Mouse (Mus musculus) central nervous system, embryonic 14 days (tissue): ENCODE results near the gene Dusp9. TPM values are rescaled to one million over a fixed set of nuclear protein-coding genes. Genes with fewer than 3 reads are reported as not detected.

ENCODE experiments used
- polyA plus RNA-seq: library from polyadenylated mRNA; depleted of rRNA; stranded (reverse); fragments of >200 nt; gene quantifications from 2 replicates; pipeline ENCODE4 v1.2.3, GENCODE M21; 2012; rRNA removed

The Dusp9 gene
- polyA plus RNA-seq = 0.79 and 2.1 TPM in 2 replicates

DNA sequence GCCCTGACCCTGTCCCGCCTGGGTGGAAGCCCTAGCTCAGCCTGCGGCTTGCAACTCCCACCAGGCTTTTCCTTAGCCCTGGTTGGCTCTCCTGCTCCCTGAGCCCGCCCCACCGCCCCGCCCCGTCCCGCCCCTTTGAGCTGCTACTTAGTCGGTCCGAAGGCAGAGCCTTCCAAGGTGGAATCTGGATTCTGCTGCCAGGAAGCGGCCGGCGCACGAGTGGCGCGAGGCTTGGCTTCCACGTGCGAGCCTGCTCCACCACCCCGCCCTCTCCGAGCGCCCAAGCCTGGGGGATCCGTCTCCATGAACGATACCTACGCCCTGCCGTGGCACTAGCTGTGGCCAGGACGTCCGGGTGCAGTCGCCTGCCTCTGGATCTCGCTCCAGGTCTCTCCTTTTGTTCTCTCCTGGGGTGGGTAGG, at the start of gene Dusp9:
Dusp9 (plus strand) TSS at position 165 of the 421 bp plus-strand sequence.

DNA sequence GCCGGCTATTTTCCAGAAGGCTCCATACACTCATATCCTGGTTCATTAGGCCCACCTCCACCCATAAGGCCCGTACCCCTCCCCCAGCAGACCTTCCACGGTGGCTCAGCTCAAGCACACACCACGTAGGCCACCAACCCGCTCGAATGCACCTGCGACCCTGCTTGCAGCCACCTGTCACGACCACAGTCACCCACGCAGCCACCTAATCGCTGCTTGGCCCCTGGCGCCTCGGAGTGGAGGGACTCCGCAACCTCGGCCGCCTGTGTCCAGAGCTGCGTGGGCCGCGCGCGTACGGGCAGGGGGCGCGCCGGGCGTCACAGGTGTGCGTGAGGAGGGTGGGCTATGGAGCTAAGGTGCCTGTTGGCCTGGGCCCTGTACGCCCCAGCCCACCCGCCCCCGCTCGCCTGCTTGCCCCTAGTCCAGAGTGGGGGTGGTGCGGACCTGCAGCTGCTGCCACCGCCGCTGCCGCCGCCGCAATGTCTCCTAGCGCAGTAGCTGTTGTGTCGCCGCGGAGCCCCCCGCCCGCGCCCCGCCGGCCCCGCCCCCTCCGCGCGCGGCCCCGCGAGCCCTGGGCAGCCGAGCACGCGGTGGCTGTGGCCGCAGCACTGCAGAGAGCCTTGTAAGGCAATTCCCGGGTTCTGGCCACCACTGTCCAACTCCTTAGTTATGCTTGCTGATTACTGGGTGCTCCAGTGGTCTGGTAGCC, 20.5 kb downstream of the Dusp9 start, which contains the start of gene Pnck:
Pnck (minus strand) TSS at position 543 of the 709 bp plus-strand sequence.

DNA sequence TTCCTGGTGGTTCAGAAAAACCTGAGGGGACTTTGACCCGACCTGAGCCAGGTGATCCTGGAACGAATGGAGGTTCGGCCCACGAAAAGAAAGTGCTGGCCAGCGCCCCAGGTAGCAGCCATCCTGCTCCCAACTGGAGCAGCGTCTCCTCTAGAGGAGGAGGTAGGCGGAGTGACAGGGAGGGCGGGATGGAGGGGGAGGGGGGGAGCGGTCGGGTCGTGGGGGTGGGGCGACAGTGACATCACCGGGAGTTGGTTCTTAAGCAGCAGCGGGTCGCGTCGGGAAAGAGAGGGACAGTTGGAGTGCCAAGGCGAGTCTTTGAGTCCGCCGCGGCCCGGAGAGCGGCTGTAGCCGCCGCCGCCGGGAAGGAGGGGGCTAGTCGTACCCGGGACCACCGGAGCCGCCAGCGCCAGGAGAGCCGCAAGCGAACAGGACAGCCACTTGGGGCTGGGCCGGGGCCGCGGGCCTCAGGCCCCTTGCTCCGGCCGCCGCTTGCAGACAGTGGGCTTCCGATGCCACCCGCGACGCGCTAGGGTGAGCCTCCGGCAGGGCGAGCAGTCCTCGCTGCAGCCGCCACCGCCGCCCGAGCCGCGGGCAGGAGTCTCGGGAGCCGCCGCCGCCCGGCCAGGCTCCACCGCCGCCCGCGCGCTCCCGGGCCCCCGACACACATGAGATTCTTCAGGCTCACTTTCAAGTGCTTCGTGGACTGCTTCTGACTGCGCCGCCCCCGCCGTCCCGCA, 33.8 kb downstream of the Dusp9 start, which contains the start of gene Slc6a8:
Slc6a8 (plus strand) TSS at position 272 of the 740 bp plus-strand sequence.

Other genes with a start within 250 kb of the Dusp9 start
- 0.28 and 0.38 TPM in 2 replicates for gene Gm18336, start 240.7 kb upstream of the Dusp9 start, polyA plus RNA-seq
- 0.98 and 1.00 TPM in 2 replicates for gene Zfp92, start 228.3 kb upstream of the Dusp9 start, polyA plus RNA-seq
- 0.11 and 0.12 TPM in 2 replicates for gene Trex2, start 204.1 kb upstream of the Dusp9 start, polyA plus RNA-seq
- gene Haus7, start 180.4 kb upstream of the Dusp9 start, polyA plus RNA-seq = 53.8 and 55.2 TPM in 2 replicates
- 61.3 and 123 TPM in 2 replicates for gene Bgn, start 155.8 kb upstream of the Dusp9 start, polyA plus RNA-seq
- gene Atp2b3, start 136.3 kb upstream of the Dusp9 start, polyA plus RNA-seq = 8.5 and 8.7 TPM in 2 replicates
- 128 and 130 TPM in 2 replicates for gene Pnck, start 20.7 kb downstream of the Dusp9 start, polyA plus RNA-seq
- 63.2 and 64.5 TPM in 2 replicates for gene Slc6a8, start 33.7 kb downstream of the Dusp9 start, polyA plus RNA-seq
- 51.7 and 61.3 TPM in 2 replicates for gene Bcap31, start 76.8 kb downstream of the Dusp9 start, polyA plus RNA-seq
- gene Abcd1, start 77.2 kb downstream of the Dusp9 start, polyA plus RNA-seq = 15.6 and 16.2 TPM in 2 replicates
- gene Plxnb3, start 117.7 kb downstream of the Dusp9 start, polyA plus RNA-seq = 0.60 and 1.2 TPM in 2 replicates
- 0.36 and 8.6 TPM in 2 replicates for gene Srpk3, start 135.0 kb downstream of the Dusp9 start, polyA plus RNA-seq
- 426 and 432 TPM in 2 replicates for gene Idh3g, start 147.5 kb downstream of the Dusp9 start, polyA plus RNA-seq
- 163 and 179 TPM in 2 replicates for gene Ssr4, start 147.6 kb downstream of the Dusp9 start, polyA plus RNA-seq
- gene Pdzd4, start 185.6 kb downstream of the Dusp9 start, polyA plus RNA-seq = 91.6 and 95.9 TPM in 2 replicates